Comparison of ENCODE assay signal across 34 mouse cellular contexts in the genomic region with DNA sequence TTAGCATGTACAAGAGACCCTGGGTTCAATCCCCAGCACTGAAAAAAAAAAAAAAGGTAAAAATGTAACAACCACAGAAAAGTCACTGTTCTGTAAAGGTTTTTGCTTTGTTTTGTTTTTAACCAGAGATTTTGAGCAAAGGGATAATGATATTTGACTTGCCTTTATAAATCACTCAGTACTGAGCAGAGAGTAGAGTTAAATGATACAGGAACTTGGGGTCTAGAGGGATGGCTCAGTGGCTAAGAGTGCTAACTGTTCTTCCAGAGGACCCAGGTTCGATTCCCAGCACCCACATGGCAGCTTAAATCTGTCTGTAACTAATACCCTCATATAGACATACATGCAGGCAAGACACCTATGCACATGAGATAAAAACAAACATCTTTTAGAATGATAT.
"Had no signal": no experiment of that assay in that cellular context is flagged by ENCODE, and none has a peak within 500 bp of the region (broad histone marks: within the 10 kb centered on the region; RNA-seq: fewer than 3 reads in every experiment).

No protein-coding gene starts in this region.

- H3K4me1 ChIP-seq: intestine, embryonic 15.5 days had no signal

- H3K27me3 ChIP-seq: heart, embryonic 12.5 days; heart, embryonic 13.5 days; heart, embryonic 15.5 days; hindbrain, embryonic 15.5 days; intestine, embryonic 15.5 days; kidney, embryonic 15.5 days had no signal

- DNase-seq: heart, postnatal 10 days; heart, postnatal 14 days; heart, postnatal 36 days; heart, postnatal 4 days; kidney, adult 11 months; kidney, adult 18-20 months; kidney, adult 2 months; kidney, adult 8-10 months; kidney, adult 9 months; kidney, postnatal 10 days; kidney, postnatal 14 days; kidney, postnatal 25 days; kidney, postnatal 36 days; kidney, postnatal 4 days; layer of hippocampus, adult 9-11 months; layer of hippocampus, postnatal 36 days had no signal

- ATAC-seq: hindbrain, embryonic 16.5 days; hindbrain, postnatal 0 days; inflammation-experienced regulatory T-cells, adult 6 months; intestine, embryonic 15.5 days; intestine, embryonic 16.5 days; intestine, postnatal 0 days had no signal

- H3K27ac ChIP-seq: heart, embryonic 10.5 days; heart, embryonic 13.5 days; heart, embryonic 15.5 days; hindbrain, embryonic 10.5 days; hindbrain, embryonic 13.5 days; hindbrain, embryonic 14.5 days; hindbrain, embryonic 15.5 days; hindbrain, postnatal 0 days; intestine, embryonic 15.5 days; kidney, embryonic 15.5 days; kidney, postnatal 0 days; layer of hippocampus, adult 2 months had no signal

- H3K36me3 ChIP-seq: heart, embryonic 10.5 days; heart, embryonic 12.5 days; heart, embryonic 13.5 days; heart, embryonic 15.5 days; hindbrain, embryonic 10.5 days; hindbrain, embryonic 13.5 days; hindbrain, embryonic 15.5 days; intestine, embryonic 15.5 days; kidney, embryonic 15.5 days had no signal

- H3K4me2 ChIP-seq: heart, embryonic 11.5 days; heart, embryonic 12.5 days; heart, embryonic 13.5 days; heart, embryonic 15.5 days; hindbrain, embryonic 13.5 days; hindbrain, embryonic 14.5 days; hindbrain, embryonic 15.5 days; intestine, embryonic 15.5 days; kidney, embryonic 15.5 days had no signal

- H3K9ac ChIP-seq: heart, embryonic 12.5 days; heart, embryonic 13.5 days; heart, embryonic 15.5 days; hindbrain, embryonic 13.5 days; hindbrain, embryonic 14.5 days; hindbrain, embryonic 15.5 days; intestine, embryonic 15.5 days; kidney, embryonic 15.5 days had no signal

- H3K9me3 ChIP-seq: heart, embryonic 10.5 days; heart, embryonic 12.5 days; heart, embryonic 13.5 days; heart, embryonic 15.5 days; hindbrain, embryonic 10.5 days; hindbrain, embryonic 13.5 days; hindbrain, embryonic 15.5 days; intestine, embryonic 15.5 days; kidney, embryonic 15.5 days had no signal

- H3K4me3 ChIP-seq: heart, embryonic 10.5 days; heart, embryonic 12.5 days; heart, embryonic 13.5 days; heart, embryonic 15.5 days; hindbrain, embryonic 10.5 days; hindbrain, embryonic 13.5 days; hindbrain, embryonic 15.5 days; intestine, embryonic 15.5 days; kidney, embryonic 15.5 days; layer of hippocampus, adult 2 months had no signal
